Mouse (Mus musculus) hindbrain, embryonic 14.5 days (tissue): ENCODE measurements around the gene H1foo. TPM values are rescaled to one million over a fixed set of nuclear protein-coding genes. Genes with fewer than 3 reads are reported as not detected.

Experiments used
- ATAC-seq: fragments of 200-750 bp; cut with Nextera tagmentation; 2 replicates; pipeline ENCODE4 v1.8.0; 2017; ENCODE audit warnings: moderate number of reproducible peaks, mild to moderate bottlenecking, moderate TSS enrichment, moderate library complexity; ENCODE audit not compliant: low FRiP score
- DNase-seq: peaks from one replicate; pipeline ENCODE4 v3.0.0-alpha.2; 2015; ENCODE audit warnings: low spot score
- H3K27ac ChIP-seq: fragments of 300-500 bp; sonication (generic); 2 replicates; pipeline ENCODE4 v1.5.1; 2014; ENCODE audit warnings: mild to moderate bottlenecking, moderate library complexity
- H3K27me3 ChIP-seq: fragments of 300-500 bp; sonication (generic); 2 replicates; pipeline ENCODE4 v1.6.1; 2014; ENCODE audit warnings: mild to moderate bottlenecking, low read length, mixed read lengths; ENCODE audit not compliant: control insufficient read depth, insufficient read depth
- H3K36me3 ChIP-seq: fragments of 300-500 bp; sonication (generic); replicated peaks from 2 replicates; pipeline ENCODE4 v1.6.1; 2014; ENCODE audit not compliant: control insufficient read depth, insufficient read depth
- H3K4me1 ChIP-seq: fragments of 300-500 bp; sonication (generic); replicated peaks from 2 replicates; pipeline ENCODE4 v1.6.1; 2014; ENCODE audit warnings: antibody characterized with exemption, low read length, mixed read lengths; ENCODE audit not compliant: control insufficient read depth, insufficient read depth
- H3K4me2 ChIP-seq: fragments of 300-500 bp; sonication (generic); replicated peaks from 2 replicates; pipeline ENCODE4 v1.6.1; 2014; ENCODE audit warnings: mild to moderate bottlenecking, moderate library complexity
- H3K4me3 ChIP-seq: fragments of 300-500 bp; sonication (generic); replicated peaks from 2 replicates; pipeline ENCODE4 v1.5.1; 2014; ENCODE audit warnings: mild to moderate bottlenecking, low read length
- H3K9ac ChIP-seq: fragments of 300-500 bp; sonication (generic); 2 replicates; pipeline ENCODE4 v1.6.1; 2014
- H3K9me3 ChIP-seq: fragments of 300-500 bp; sonication (generic); 2 replicates; pipeline ENCODE4 v1.6.1; 2016; ENCODE audit warnings: low read length; ENCODE audit not compliant: control insufficient read depth
- whole genome bisulfite sequencing: fragments of 180-500 bp; shearing (Covaris S2); extraction: QIAGEN DNeasy Blood & Tissue Kit; methylation state at CpG from one replicate; pipeline ENCODE4 v1.1.7; 2014; 5-methylcytosine and 5-hydroxymethylcytosine counted together
- polyA plus RNA-seq: library from polyadenylated mRNA; unstranded; fragments of >200 nt; fragmentation: Nextera tagmentation; extraction: Ambion mirVana; gene quantifications from 2 replicates; pipeline ENCODE4 v1.2.1, GENCODE M21; 2014

H1foo gene
- polyA plus RNA-seq, 1 experiment from 2014 or later = not detected

- H3K4me1 ChIP-seq = peaks cover 7% of the 10 kb centered on the region; the same call in 1 of the 2 replicates
- no peaks in the 10 kb centered on the region for H3K36me3 ChIP-seq
- no peak for ATAC-seq
- no peak for DNase-seq
- H3K9me3 ChIP-seq = no peaks in the 10 kb centered on the region
- H3K4me2 ChIP-seq = peak overlapping the region; percentile 84
- H3K4me3 ChIP-seq = peak overlapping the region; percentile 47
- peak overlapping the region; percentile 54 for H3K9ac ChIP-seq
- H3K27ac ChIP-seq = no peak overlapping the region
- WGBS = 48% methylated on average over 6 of the region's 6 CpGs
- H3K27me3 ChIP-seq = peaks cover 38% of the 10 kb centered on the region
Measured at GRCm38 (mm10) chr6:115992981-115993380, 48.2 kb downstream of the H1foo start.

GRCm38 (mm10) chr6:115993463-115994145 lies 48.9 kb downstream of the H1foo start:
- H3K4me1 ChIP-seq = peaks cover 7% of the 10 kb centered on the region; the same call in 1 of the 2 replicates
- no peak overlapping the region for H3K27ac ChIP-seq
- peak overlapping the region; percentile 54 for H3K9ac ChIP-seq
- H3K4me2 ChIP-seq = peak overlapping the region; percentile 84
- ATAC-seq (no peak), DNase-seq (peak; percentile 47)
- no peaks in the 10 kb centered on the region for H3K36me3 ChIP-seq
- WGBS = 3% methylated on average over 86 of the region's 86 CpGs
- no peaks in the 10 kb centered on the region for H3K9me3 ChIP-seq
- H3K4me3 ChIP-seq = peak overlapping the region; percentile 47
- peaks cover 38% of the 10 kb centered on the region for H3K27me3 ChIP-seq

- Histone ChIP-seq H3K4me3 (peak overlapping the region; percentile 47), H3K9me3 (no peaks in the 10 kb centered on the region), H3K27ac (peak overlapping the region; percentile 17; the same call in 1 of the 2 replicates), H3K4me1 (peaks cover 7% of the 10 kb centered on the region; the same call in 1 of the 2 replicates), H3K9ac (peak overlapping the region; percentile 54), H3K36me3 (no peaks in the 10 kb centered on the region), H3K27me3 (peaks cover 38% of the 10 kb centered on the region), H3K4me2 (peak overlapping the region; percentile 84)
- ATAC-seq (peak; percentile 16), DNase-seq (no peak)
- WGBS = 1% methylated on average over 93 of the region's 93 CpGs
Measured at GRCm38 (mm10) chr6:115994146-115994876, 49.6 kb downstream of the H1foo start.

- Histone ChIP-seq H3K27me3 (peaks cover 38% of the 10 kb centered on the region), H3K9me3 (no peaks in the 10 kb centered on the region), H3K36me3 (no peaks in the 10 kb centered on the region), H3K4me3 (peak within 1 kb of the TSS; percentile 47), H3K9ac (peak within 1 kb of the TSS; percentile 54), H3K27ac (peak within 1 kb of the TSS; percentile 21), H3K4me2 (peak within 1 kb of the TSS; percentile 84), H3K4me1 (peaks cover 7% of the 10 kb centered on the region; the same call in 1 of the 2 replicates)
- WGBS = 1% methylated on average over 40 of the region's 51 CpGs
- peak; percentile 57 for ATAC-seq
- DNase-seq = peak; percentile 73
Measured at GRCm38 (mm10) chr6:115994877-115995520, 50.3 kb downstream of the H1foo start, which contains the start of gene Plxnd1. Plxnd1 (minus strand) TSS chr6:115995005.

GRCm38 (mm10) chr6:115995531-115995941 lies 50.8 kb downstream of the H1foo start:
- Histone ChIP-seq H3K9me3 (no peaks in the 10 kb centered on the region), H3K36me3 (no peaks in the 10 kb centered on the region), H3K4me2 (peak overlapping the region; percentile 84; the same call in 1 of the 2 replicates), H3K27ac (peak overlapping the region; percentile 21; the same call in 1 of the 2 replicates), H3K4me3 (no peak overlapping the region), H3K4me1 (peaks cover 7% of the 10 kb centered on the region; the same call in 1 of the 2 replicates), H3K27me3 (peaks cover 38% of the 10 kb centered on the region), H3K9ac (no peak overlapping the region)
- WGBS = 58% methylated on average over 4 of the region's 4 CpGs
- ATAC-seq = no peak
- no peak for DNase-seq

- Histone ChIP-seq H3K27ac (no peak overlapping the region), H3K4me2 (no peak overlapping the region), H3K27me3 (peaks cover 38% of the 10 kb centered on the region), H3K36me3 (no peaks in the 10 kb centered on the region), H3K9me3 (no peaks in the 10 kb centered on the region), H3K9ac (no peak overlapping the region), H3K4me1 (peaks cover 7% of the 10 kb centered on the region; the same call in 1 of the 2 replicates), H3K4me3 (no peak overlapping the region)
- 34% methylated on average over 6 of the region's 6 CpGs for WGBS
- DNase-seq (no peak), ATAC-seq (no peak)
Measured at GRCm38 (mm10) chr6:115996171-115996851, 51.6 kb downstream of the H1foo start.

- Histone ChIP-seq H3K27me3 (peaks cover 24% of the 10 kb centered on the region), H3K9ac (no peak overlapping the region), H3K36me3 (no peaks in the 10 kb centered on the region), H3K27ac (no peak overlapping the region; the same call in 1 of the 2 replicates), H3K4me3 (no peak overlapping the region), H3K4me2 (no peak overlapping the region), H3K9me3 (no peaks in the 10 kb centered on the region), H3K4me1 (peaks cover 7% of the 10 kb centered on the region; the same call in 1 of the 2 replicates)
- no peak for ATAC-seq
- WGBS = 31% methylated on average over 3 of the region's 3 CpGs
- no peak for DNase-seq
Measured at GRCm38 (mm10) chr6:115997726-115998311, 53.1 kb downstream of the H1foo start.

GRCm38 (mm10) chr6:115998758-115999157 lies 54.0 kb downstream of the H1foo start:
- 73% methylated on average over 7 of the region's 7 CpGs for WGBS
- Histone ChIP-seq H3K4me3 (no peak overlapping the region), H3K4me2 (no peak overlapping the region), H3K27ac (no peak overlapping the region; the same call in 1 of the 2 replicates), H3K36me3 (no peaks in the 10 kb centered on the region), H3K27me3 (peaks cover 15% of the 10 kb centered on the region), H3K9ac (no peak overlapping the region), H3K4me1 (peaks cover 7% of the 10 kb centered on the region; the same call in 1 of the 2 replicates), H3K9me3 (no peaks in the 10 kb centered on the region)
- DNase-seq (no peak), ATAC-seq (no peak)
